Mouse (Mus musculus): Measurements from ENCODE around the gene AI182371. TPM values are rescaled to one million over a fixed set of nuclear protein-coding genes. Genes with fewer than 3 reads are reported as not detected.
A peak's percentile ranks its signal among the peaks of the same experiment; 100 is the strongest.

Gene AI182371
- polyA plus RNA-seq, 1 experiment from 2014 or later, result not detected

GRCm38 (mm10) chr2:35131491-35131890, 30.1 kb upstream of the AI182371 start:
- Histone ChIP-seq H3K9me3 (ENCODE audit: low read depth, low read length) (no peaks in the 10 kb centered on the region), H3K27me3 (ENCODE audit: insufficient read depth, low read length) (no peaks in the 10 kb centered on the region), H3K4me2 (peak overlapping the region; percentile 74), H3K36me3 (ENCODE audit: insufficient read depth) (peaks cover 29% of the 10 kb centered on the region), H3K4me3 (ENCODE audit: low read depth, low read length) (peak overlapping the region; percentile 41; the same call in 1 of the 2 replicates), H3K4me1 (ENCODE audit: insufficient read depth) (no peaks in the 10 kb centered on the region), H3K27ac (ENCODE audit: low read depth) (peak overlapping the region; percentile 73), H3K9ac (peak overlapping the region; percentile 56; the same call in 1 of the 2 replicates)
- ATAC-seq (ENCODE audit: insufficient read depth), result no peak
- peak; percentile 6 for DNase-seq
- no peak for TF ChIP-seq CTCF (IDR thresholded peaks at IDR 0.05; ENCODE audit: low read depth)

- peaks cover 31% of the 10 kb centered on the region for H3K36me3 ChIP-seq (ENCODE audit: insufficient read depth)
- ATAC-seq (ENCODE audit: insufficient read depth), result no peak
Observed at GRCm38 (mm10) chr2:35124716-35125115, 23.4 kb upstream of the AI182371 start.

GRCm38 (mm10) chr2:35110521-35110920, 9.2 kb upstream of the AI182371 start:
- no peaks in the 10 kb centered on the region for H3K4me1 ChIP-seq (ENCODE audit: insufficient read depth)
- WGBS, result 73% methylated on average over 2 of the region's 2 CpGs
- no peaks in the 10 kb centered on the region for H3K9me3 ChIP-seq (ENCODE audit: low read depth, low read length)
- TF ChIP-seq CTCF (IDR thresholded peaks at IDR 0.05; ENCODE audit: low read depth), result no peak
- H3K9ac ChIP-seq, result no peak overlapping the region
- H3K4me3 ChIP-seq (ENCODE audit: low read depth, low read length), result no peak overlapping the region
- H3K27me3 ChIP-seq (ENCODE audit: insufficient read depth, low read length), result no peaks in the 10 kb centered on the region
- H3K4me2 ChIP-seq, result no peak overlapping the region
- DNase-seq, result no peak
- 0 out of 2 replicates have a peak, but pooled peaks cover 5% of the 10 kb centered on the region for H3K36me3 ChIP-seq (ENCODE audit: insufficient read depth)
- no peak for ATAC-seq (ENCODE audit: insufficient read depth)
- no peak overlapping the region for H3K27ac ChIP-seq (ENCODE audit: low read depth)

More at GRCm38 (mm10) chr2:35124716-35125115, 23.4 kb upstream of the AI182371 start:
- WGBS, result 67% methylated on average over 7 of the region's 7 CpGs
- Histone ChIP-seq H3K27me3 (ENCODE audit: insufficient read depth, low read length) (no peaks in the 10 kb centered on the region), H3K27ac (ENCODE audit: low read depth) (no peak overlapping the region), H3K4me3 (ENCODE audit: low read depth, low read length) (no peak overlapping the region), H3K4me1 (ENCODE audit: insufficient read depth) (no peaks in the 10 kb centered on the region), H3K9ac (no peak overlapping the region), H3K9me3 (ENCODE audit: low read depth, low read length) (no peaks in the 10 kb centered on the region), H3K4me2 (no peak overlapping the region)
- peak; percentile 51 for TF ChIP-seq CTCF (IDR thresholded peaks at IDR 0.05; ENCODE audit: low read depth)
- peak; percentile 48 for DNase-seq

- H3K27me3 ChIP-seq (ENCODE audit: insufficient read depth, low read length), result no peaks in the 10 kb centered on the region
- 1% methylated on average over 13 of the region's 13 CpGs for WGBS
- no peaks in the 10 kb centered on the region for H3K4me1 ChIP-seq (ENCODE audit: insufficient read depth)
- H3K4me3 ChIP-seq (ENCODE audit: low read depth, low read length), result peak overlapping the region; percentile 69
- H3K4me2 ChIP-seq, result peak overlapping the region; percentile 86
- TF ChIP-seq CTCF (IDR thresholded peaks at IDR 0.05; ENCODE audit: low read depth), result no peak
- H3K36me3 ChIP-seq (ENCODE audit: insufficient read depth), result no peaks in the 10 kb centered on the region
- ATAC-seq (ENCODE audit: insufficient read depth), result no peak
- DNase-seq, result no peak
- H3K9ac ChIP-seq, result peak overlapping the region; percentile 67
- H3K27ac ChIP-seq (ENCODE audit: low read depth), result peak overlapping the region; percentile 88
- no peaks in the 10 kb centered on the region for H3K9me3 ChIP-seq (ENCODE audit: low read depth, low read length)
Observed at GRCm38 (mm10) chr2:35109924-35110304, 8.6 kb upstream of the AI182371 start.

- 1% methylated on average over 60 of the region's 62 CpGs for WGBS
- DNase-seq (peak; percentile 98), ATAC-seq (ENCODE audit: insufficient read depth) (peak; percentile 97)
- H3K36me3 ChIP-seq (ENCODE audit: insufficient read depth), result no peaks in the 10 kb centered on the region
- H3K9me3 ChIP-seq (ENCODE audit: low read depth, low read length), result no peaks in the 10 kb centered on the region
- peak within 1 kb of the TSS; percentile 67 for H3K9ac ChIP-seq
- peak within 1 kb of the TSS; percentile 88 for H3K27ac ChIP-seq (ENCODE audit: low read depth)
- no peaks in the 10 kb centered on the region for H3K27me3 ChIP-seq (ENCODE audit: insufficient read depth, low read length)
- peak within 1 kb of the TSS; percentile 86 for H3K4me2 ChIP-seq
- TF ChIP-seq CTCF (IDR thresholded peaks at IDR 0.05; ENCODE audit: low read depth), result no peak
- no peaks in the 10 kb centered on the region for H3K4me1 ChIP-seq (ENCODE audit: insufficient read depth)
- H3K4me3 ChIP-seq (ENCODE audit: low read depth, low read length), result peak within 1 kb of the TSS; percentile 69
Observed at GRCm38 (mm10) chr2:35109141-35109923, 8.0 kb upstream of the AI182371 start, which contains the start of gene Cntrl. Cntrl (plus strand) TSS chr2:35109492.

GRCm38 (mm10) chr2:35108712-35109111, 7.4 kb upstream of the AI182371 start:
- peak; percentile 73 for DNase-seq

GRCm38 (mm10) chr2:35107984-35108635, 6.8 kb upstream of the AI182371 start:
- Histone ChIP-seq H3K9ac (no peak overlapping the region), H3K9me3 (ENCODE audit: low read depth, low read length) (no peaks in the 10 kb centered on the region), H3K27ac (ENCODE audit: low read depth) (no peak overlapping the region), H3K36me3 (ENCODE audit: insufficient read depth) (no peaks in the 10 kb centered on the region), H3K4me2 (no peak overlapping the region), H3K27me3 (ENCODE audit: insufficient read depth, low read length) (no peaks in the 10 kb centered on the region), H3K4me3 (ENCODE audit: low read depth, low read length) (no peak overlapping the region), H3K4me1 (ENCODE audit: insufficient read depth) (no peaks in the 10 kb centered on the region)
- peak; percentile 65 for TF ChIP-seq CTCF (IDR thresholded peaks at IDR 0.05; ENCODE audit: low read depth)
- 52% methylated on average over 5 of the region's 5 CpGs for WGBS
- peak; percentile 70 for DNase-seq
- ATAC-seq (ENCODE audit: insufficient read depth), result no peak

More at GRCm38 (mm10) chr2:35108712-35109111, 7.4 kb upstream of the AI182371 start:
- 27% methylated on average over 3 of the region's 3 CpGs for WGBS
- Histone ChIP-seq H3K4me3 (ENCODE audit: low read depth, low read length) (peak overlapping the region; percentile 69), H3K4me1 (ENCODE audit: insufficient read depth) (no peaks in the 10 kb centered on the region), H3K27me3 (ENCODE audit: insufficient read depth, low read length) (no peaks in the 10 kb centered on the region), H3K36me3 (ENCODE audit: insufficient read depth) (no peaks in the 10 kb centered on the region), H3K27ac (ENCODE audit: low read depth) (peak overlapping the region; percentile 88), H3K9ac (peak overlapping the region; percentile 67), H3K9me3 (ENCODE audit: low read depth, low read length) (no peaks in the 10 kb centered on the region), H3K4me2 (peak overlapping the region; percentile 86)
- peak; percentile 43 for ATAC-seq (ENCODE audit: insufficient read depth)
- peak; percentile 71 for TF ChIP-seq CTCF (IDR thresholded peaks at IDR 0.05; ENCODE audit: low read depth)
